Mouse (Mus musculus): ENCODE measurements around the gene Tmed8. TPM values are rescaled to one million over a fixed set of nuclear protein-coding genes. Genes with fewer than 3 reads are reported as not detected.

Tmed8 gene
- total and polyA plus RNA-seq, 3 experiments, result 27.3 to 34.8 (median 27.9) TPM

DNA sequence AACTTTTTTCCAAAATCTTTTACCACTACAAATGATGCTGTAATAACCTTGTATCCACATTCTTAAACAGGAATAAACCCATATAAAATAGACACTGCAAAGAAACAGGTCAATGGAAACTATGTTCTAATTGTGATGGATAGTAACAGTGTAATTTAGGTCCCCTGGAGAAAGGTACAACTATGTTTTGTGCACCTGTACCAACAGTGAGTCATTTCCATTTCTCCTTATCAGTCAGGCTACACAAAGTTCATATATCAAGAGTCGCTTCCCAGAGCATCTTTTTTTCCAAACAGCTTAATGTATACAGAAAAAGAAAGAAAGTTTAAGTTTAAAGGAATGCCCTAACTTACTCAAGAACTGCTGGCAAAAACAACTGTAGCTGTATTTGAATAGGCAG lies 5.2 kb downstream of the Tmed8 start:
- H3K79me2 ChIP-seq (replicated peaks; ENCODE audit: control insufficient read depth, extremely low read depth, insufficient read depth, poor library complexity, severe bottlenecking), result peaks cover 72% of the 10 kb centered on the region
- no peak for DNase-seq (ENCODE audit: extremely low read depth)
- peak overlapping the region; percentile 72; the same call in 1 of the 2 replicates for H3K9ac ChIP-seq (ENCODE audit: insufficient read depth, low read depth)
- dilution Hi-C loops (cut with MboI; ENCODE audit: extremely low pct_ligation_motif_present, extremely low pct_unique_long_range_greater_than_20kb, low sequenced_read_pairs), result no loop called here
- H3K4me3 ChIP-seq (replicated peaks in 1 of 3; ENCODE audit: low read depth in 2 of 3, low read length in 2 of 3, poor library complexity in 1 of 3), result peak overlapping the region in 2 of 3 experiments; percentile 21 to 22
- TF ChIP-seq ZMIZ1 (IDR thresholded peaks at IDR 0.05; ENCODE audit: low read depth, low read length) (no peak), IRF4 (IDR thresholded peaks at IDR 0.05; ENCODE audit: low read depth, low read length) (peak; percentile 94), TBP (conservative IDR thresholded peaks at IDR 0.05; ENCODE audit: low read depth, low read length) (0 out of 2 replicates have a peak, but pooled peaks have one; percentile 10), EP300 (IDR thresholded peaks at IDR 0.05; ENCODE audit: low read length) (peak; percentile 96), RCOR1 (conservative IDR thresholded peaks at IDR 0.05; ENCODE audit: low read depth, low read length) (peak; percentile 91), BHLHE40 (IDR thresholded peaks at IDR 0.05; ENCODE audit: low read depth, low read length) (peak; percentile 56; the same call in 1 of the 2 replicates), MEF2A (IDR thresholded peaks at IDR 0.05; ENCODE audit: borderline replicate concordance, low read depth, low read length) (peak; percentile 72), TCF12 (IDR thresholded peaks at IDR 0.05; ENCODE audit: low read depth, low read length) (peak; percentile 95), JUN (IDR thresholded peaks at IDR 0.05; ENCODE audit: insufficient read depth, low read depth, low read length) (peak; percentile 90), ETS1 (conservative IDR thresholded peaks at IDR 0.05; ENCODE audit: low read depth, low read length) (peak; percentile 68), ZNF384 (IDR thresholded peaks at IDR 0.05; ENCODE audit: low read depth, low read length) (peak; percentile 88), NELFE (IDR thresholded peaks at IDR 0.05; ENCODE audit: low read depth, low read length) (no peak), MAFK (IDR thresholded peaks at IDR 0.05; ENCODE audit: insufficient replicate concordance, low read length) (no peak), CHD1 (IDR thresholded peaks at IDR 0.05; ENCODE audit: low read depth, low read length) (no peak), CHD2 (IDR thresholded peaks at IDR 0.05; ENCODE audit: low read length) (0 out of 2 replicates have a peak, but pooled peaks have one; percentile 34), JUND (conservative IDR thresholded peaks at IDR 0.05; ENCODE audit: low read depth, low read length) (peak; percentile 96)
- peaks cover 4 to 23% of the 10 kb centered on the region in 2 experiments for H3K36me3 ChIP-seq (replicated peaks in 1 of 2; ENCODE audit: control insufficient read depth in 1 of 2, insufficient read depth in 1 of 2, low read length in 1 of 2)
- H3K9me3 ChIP-seq (replicated peaks; ENCODE audit: low read length), result no peaks in the 10 kb centered on the region
- H3K4me1 ChIP-seq (ENCODE audit: control insufficient read depth in 1 of 2, insufficient read depth in 2 of 2), result peaks cover 11 to 42% of the 10 kb centered on the region in 2 experiments; a peak in 3 of 4 replicates
- H3K27ac ChIP-seq (ENCODE audit: insufficient read depth, low read depth), result peak overlapping the region; percentile 59; the same call in 1 of the 2 replicates
- no peaks in the 10 kb centered on the region for H3K27me3 ChIP-seq (replicated peaks)
- in situ Hi-C loops (cut with MboI; ENCODE audit: low pct_ligation_motif_present, low pct_unique_long_range_greater_than_20kb, low sequenced_read_pairs), result no loop called here
- H3K4me2 ChIP-seq (ENCODE audit: insufficient read depth, low read depth, poor library complexity, severe bottlenecking), result no peak overlapping the region

DNA sequence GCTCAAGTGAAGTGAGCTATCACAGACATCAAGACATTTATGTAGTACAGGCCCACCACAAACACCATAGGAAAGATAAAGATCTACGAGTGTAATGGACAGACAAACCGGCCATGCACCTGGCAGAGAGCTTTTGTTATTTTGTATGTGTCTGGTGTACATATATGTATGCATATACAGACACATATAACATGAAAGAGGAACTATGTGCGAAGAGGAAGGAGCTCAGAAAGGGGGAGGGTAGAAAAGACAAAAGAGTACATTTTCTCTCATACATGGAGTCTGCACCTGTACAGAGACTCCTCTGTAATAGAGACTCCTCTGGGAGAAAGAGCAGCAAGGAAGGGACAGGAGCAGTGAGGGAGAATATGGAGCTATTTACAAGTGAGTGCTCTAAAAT lies 7.2 kb downstream of the Tmed8 start:
- Histone ChIP-seq H3K27ac (ENCODE audit: insufficient read depth, low read depth) (0 out of 2 replicates have a peak overlapping the region, but pooled peaks have one; percentile 15), H3K36me3 (replicated peaks in 1 of 2; ENCODE audit: control insufficient read depth in 1 of 2, insufficient read depth in 1 of 2, low read length in 1 of 2) (peaks cover 11 to 42% of the 10 kb centered on the region in 2 experiments), H3K4me3 (replicated peaks in 1 of 3; ENCODE audit: low read depth in 2 of 3, low read length in 2 of 3, poor library complexity in 1 of 3) (no peak overlapping the region), H3K4me2 (ENCODE audit: insufficient read depth, low read depth, poor library complexity, severe bottlenecking) (peak overlapping the region; percentile 83), H3K4me1 (ENCODE audit: control insufficient read depth in 1 of 2, insufficient read depth in 2 of 2) (peaks cover 11 to 47% of the 10 kb centered on the region in 2 experiments; a peak in 3 of 4 replicates), H3K9me3 (replicated peaks; ENCODE audit: low read length) (no peaks in the 10 kb centered on the region), H3K27me3 (replicated peaks) (no peaks in the 10 kb centered on the region), H3K9ac (ENCODE audit: insufficient read depth, low read depth) (peak overlapping the region; percentile 50), H3K79me2 (replicated peaks; ENCODE audit: control insufficient read depth, extremely low read depth, insufficient read depth, poor library complexity, severe bottlenecking) (peaks cover 78% of the 10 kb centered on the region)
- DNase-seq (ENCODE audit: extremely low read depth), result no peak
- no peak for TF ChIP-seq JUN (IDR thresholded peaks at IDR 0.05; ENCODE audit: insufficient read depth, low read depth, low read length)
- no peak for TF ChIP-seq SIN3A (IDR thresholded peaks at IDR 0.05; ENCODE audit: low read length)
- peak; percentile 23; the same call in 1 of the 2 replicates for TF ChIP-seq EP300 (IDR thresholded peaks at IDR 0.05; ENCODE audit: low read length)
- dilution Hi-C loops (cut with MboI; ENCODE audit: extremely low pct_ligation_motif_present, extremely low pct_unique_long_range_greater_than_20kb, low sequenced_read_pairs), result no loop called here
- in situ Hi-C loops (cut with MboI; ENCODE audit: low pct_ligation_motif_present, low pct_unique_long_range_greater_than_20kb, low sequenced_read_pairs), result no loop called here

All from CH12.LX (cell line).